Mouse (Mus musculus) lung, embryonic 16.5 days (tissue): ENCODE results near the gene Sdc3. TPM values are rescaled to one million over a fixed set of nuclear protein-coding genes. Genes with fewer than 3 reads are reported as not detected.

Experiments used
- ATAC-seq: fragments of 200-750 bp; cut with Nextera tagmentation; 2 replicates; pipeline ENCODE4 v1.8.0; 2017; ENCODE audit warnings: low read depth, mild to moderate bottlenecking, moderate library complexity
- H3K27ac ChIP-seq: fragments of 300-500 bp; sonication (generic); 2 replicates; pipeline ENCODE4 v1.5.1; 2014; ENCODE audit warnings: mild to moderate bottlenecking, control low read depth, low read length
- H3K27me3 ChIP-seq: fragments of 300-500 bp; sonication (generic); 2 replicates; pipeline ENCODE4 v1.6.1; 2014; ENCODE audit warnings: low read depth, low read length, mixed read lengths; ENCODE audit not compliant: control insufficient read depth, insufficient read depth
- H3K36me3 ChIP-seq: fragments of 300-500 bp; sonication (generic); 2 replicates; pipeline ENCODE4 v1.6.1; 2014; ENCODE audit warnings: low read length; ENCODE audit not compliant: control insufficient read depth, insufficient read depth
- H3K4me1 ChIP-seq: fragments of 300-500 bp; sonication (generic); replicated peaks from 2 replicates; pipeline ENCODE4 v1.6.1; 2014; ENCODE audit warnings: low read length, mixed read lengths; ENCODE audit not compliant: control insufficient read depth, insufficient read depth
- H3K4me2 ChIP-seq: fragments of 300-500 bp; sonication (generic); 2 replicates; pipeline ENCODE4 v1.6.1; 2014; ENCODE audit warnings: low read depth, low read length, control low read depth
- H3K4me3 ChIP-seq: fragments of 300-500 bp; sonication (generic); 2 replicates; pipeline ENCODE4 v1.5.1; 2014; ENCODE audit warnings: mild to moderate bottlenecking, low read length, control low read depth
- H3K9ac ChIP-seq: fragments of 300-500 bp; sonication (generic); 2 replicates; pipeline ENCODE4 v1.6.1; 2014; ENCODE audit warnings: low read length, control low read depth
- H3K9me3 ChIP-seq: fragments of 300-500 bp; sonication (generic); 2 replicates; pipeline ENCODE4 v1.6.1; 2016; ENCODE audit warnings: low read length; ENCODE audit not compliant: control insufficient read depth
- WGBS: fragments of 180-500 bp; shearing (Covaris S2); extraction: QIAGEN DNeasy Blood & Tissue Kit; methylation state at CpG from one replicate; pipeline ENCODE4 v1.1.7; 2014; 5-methylcytosine and 5-hydroxymethylcytosine counted together
- polyA plus RNA-seq: library from polyadenylated mRNA; unstranded; fragments of >200 nt; fragmentation: Nextera tagmentation; extraction: Ambion mirVana; gene quantifications from 2 replicates; pipeline ENCODE4 v1.2.1, GENCODE M21; 2015

Sdc3 gene
- polyA plus RNA-seq, 1 experiment from 2014 or later, result 20.1 TPM

DNA sequence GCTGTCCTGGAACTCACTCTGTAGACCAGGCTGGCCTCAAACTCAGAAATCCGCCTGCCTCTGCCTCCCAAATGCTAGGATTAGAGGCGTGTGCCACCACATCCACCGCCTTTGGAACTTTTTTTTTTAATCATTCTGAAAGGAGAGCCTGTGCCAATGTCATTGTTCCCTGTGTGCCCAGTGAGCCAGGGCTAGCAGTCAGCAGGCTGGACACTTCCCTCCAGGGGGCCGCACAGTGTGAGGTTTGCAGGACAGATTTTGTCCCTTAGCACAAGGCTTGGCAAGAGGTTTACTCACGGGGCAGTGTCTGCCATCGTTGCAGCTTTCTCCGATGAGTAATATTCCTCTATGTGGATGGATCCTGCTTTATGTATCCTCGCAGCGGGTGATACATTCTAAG, 14.4 kb downstream of the Sdc3 start:
- Histone ChIP-seq H3K4me1 (peaks cover 4% of the 10 kb centered on the region; the same call in 1 of the 2 replicates), H3K27ac (no peak overlapping the region), H3K4me3 (no peak overlapping the region), H3K4me2 (no peak overlapping the region), H3K27me3 (no peaks in the 10 kb centered on the region), H3K36me3 (no peaks in the 10 kb centered on the region), H3K9ac (no peak overlapping the region), H3K9me3 (no peaks in the 10 kb centered on the region)
- 86% methylated on average over 9 of the region's 9 CpGs for WGBS
- ATAC-seq, result no peak

DNA sequence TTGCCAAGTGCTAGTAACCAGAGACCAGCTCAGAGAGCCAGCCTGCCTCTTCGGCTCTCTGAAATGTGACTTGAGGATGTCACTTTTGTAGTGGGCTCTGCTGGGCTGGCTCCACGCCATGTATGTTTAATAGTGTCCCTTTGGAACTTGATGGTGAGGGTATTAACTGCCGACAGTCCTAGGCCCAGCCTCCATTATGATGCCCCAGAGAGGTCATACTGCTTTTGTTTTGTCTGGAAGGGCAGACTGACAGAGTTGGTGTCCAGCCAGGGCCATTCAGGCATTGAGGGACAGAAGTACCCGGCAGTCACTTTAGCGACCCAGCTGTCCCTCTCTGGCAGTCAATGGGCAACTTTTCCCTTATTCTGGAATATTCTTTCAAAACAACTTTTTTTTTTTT, 17.4 kb downstream of the Sdc3 start:
- H3K9me3 ChIP-seq, result no peaks in the 10 kb centered on the region
- H3K36me3 ChIP-seq, result no peaks in the 10 kb centered on the region
- H3K27me3 ChIP-seq, result no peaks in the 10 kb centered on the region
- no peak overlapping the region for H3K9ac ChIP-seq
- WGBS, result 52% methylated on average over 5 of the region's 5 CpGs
- 0 out of 2 replicates have a peak, but pooled peaks cover 4% of the 10 kb centered on the region for H3K4me1 ChIP-seq
- no peak overlapping the region for H3K4me3 ChIP-seq
- no peak overlapping the region for H3K27ac ChIP-seq
- no peak overlapping the region for H3K4me2 ChIP-seq
- no peak for ATAC-seq

DNA sequence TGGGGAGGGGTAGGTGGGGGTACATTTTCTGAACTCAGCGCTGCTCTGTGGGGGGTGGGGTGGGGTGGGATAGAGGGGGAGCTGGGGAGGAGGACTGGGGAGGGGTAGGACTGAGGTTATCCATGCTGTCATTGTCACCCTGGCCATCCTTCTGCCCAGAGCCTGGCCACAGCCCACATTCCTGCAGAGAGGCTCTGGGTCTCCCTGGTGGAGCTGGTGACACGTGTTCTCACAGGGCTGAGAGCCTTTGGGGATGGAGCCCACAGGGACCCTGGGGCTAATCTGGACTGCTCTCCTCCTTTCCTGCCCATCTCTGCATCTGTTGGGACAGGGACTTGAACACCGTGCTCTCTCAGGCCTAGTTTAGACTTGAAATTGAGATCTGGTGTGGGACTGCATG, 18.5 kb downstream of the Sdc3 start:
- Histone ChIP-seq H3K4me2 (no peak overlapping the region), H3K27ac (no peak overlapping the region), H3K36me3 (no peaks in the 10 kb centered on the region), H3K4me1 (0 out of 2 replicates have a peak, but pooled peaks cover 4% of the 10 kb centered on the region), H3K9ac (no peak overlapping the region), H3K9me3 (no peaks in the 10 kb centered on the region), H3K4me3 (no peak overlapping the region), H3K27me3 (no peaks in the 10 kb centered on the region)
- 56% methylated on average over 2 of the region's 3 CpGs for WGBS
- no peak for ATAC-seq

DNA sequence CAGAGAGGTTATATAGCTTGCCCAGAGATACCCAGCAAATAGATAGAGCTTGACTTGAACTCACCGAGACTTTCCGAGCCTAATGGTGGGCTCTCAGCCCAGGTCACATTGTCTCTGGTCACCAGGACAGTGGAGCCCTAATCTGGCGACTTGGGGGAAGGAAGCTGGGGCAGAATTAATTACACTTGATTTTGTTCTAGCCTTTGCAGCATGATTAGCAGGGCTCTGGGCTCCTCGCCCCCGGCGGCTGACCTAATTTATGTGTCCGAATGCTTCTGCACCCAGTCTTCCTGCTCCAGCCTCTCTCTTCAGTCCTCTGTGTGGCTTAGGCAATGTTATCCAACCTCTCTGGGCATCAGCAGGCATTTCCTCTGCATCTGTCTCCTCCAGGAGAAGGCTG, 19.0 kb downstream of the Sdc3 start:
- Histone ChIP-seq H3K4me2 (no peak overlapping the region), H3K9ac (no peak overlapping the region), H3K4me1 (0 out of 2 replicates have a peak, but pooled peaks cover 4% of the 10 kb centered on the region), H3K27me3 (no peaks in the 10 kb centered on the region), H3K27ac (no peak overlapping the region), H3K36me3 (no peaks in the 10 kb centered on the region), H3K9me3 (no peaks in the 10 kb centered on the region), H3K4me3 (no peak overlapping the region)
- 73% methylated on average over 7 of the region's 7 CpGs for WGBS
- ATAC-seq, result no peak

DNA sequence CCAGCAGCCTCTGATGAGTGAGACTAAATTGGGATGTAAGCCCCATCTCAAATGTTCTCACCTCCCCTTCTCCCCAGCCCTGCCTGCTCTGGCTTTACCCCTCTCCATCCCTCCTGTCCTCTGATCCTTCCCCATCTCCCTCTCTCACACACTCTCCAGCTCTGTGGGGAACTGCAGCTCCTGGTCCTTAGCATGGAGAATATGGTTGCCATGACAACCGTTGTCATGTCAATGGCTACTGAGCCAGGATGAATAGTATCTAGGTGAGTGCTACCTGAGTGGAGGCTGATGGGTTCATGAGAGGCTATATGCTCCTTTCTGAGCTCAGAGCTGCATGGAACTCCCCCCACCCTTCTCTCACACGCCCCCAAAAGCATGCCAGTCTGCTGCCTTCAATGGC, 21.6 kb downstream of the Sdc3 start:
- H3K27me3 ChIP-seq, result no peaks in the 10 kb centered on the region
- no peak overlapping the region for H3K4me3 ChIP-seq
- no peak overlapping the region for H3K4me2 ChIP-seq
- no peaks in the 10 kb centered on the region for H3K9me3 ChIP-seq
- no peak for ATAC-seq
- 31% methylated on average over 2 of the region's 2 CpGs for WGBS
- H3K4me1 ChIP-seq, result 0 out of 2 replicates have a peak, but pooled peaks cover 4% of the 10 kb centered on the region
- H3K27ac ChIP-seq, result no peak overlapping the region
- no peak overlapping the region for H3K9ac ChIP-seq
- no peaks in the 10 kb centered on the region for H3K36me3 ChIP-seq

DNA sequence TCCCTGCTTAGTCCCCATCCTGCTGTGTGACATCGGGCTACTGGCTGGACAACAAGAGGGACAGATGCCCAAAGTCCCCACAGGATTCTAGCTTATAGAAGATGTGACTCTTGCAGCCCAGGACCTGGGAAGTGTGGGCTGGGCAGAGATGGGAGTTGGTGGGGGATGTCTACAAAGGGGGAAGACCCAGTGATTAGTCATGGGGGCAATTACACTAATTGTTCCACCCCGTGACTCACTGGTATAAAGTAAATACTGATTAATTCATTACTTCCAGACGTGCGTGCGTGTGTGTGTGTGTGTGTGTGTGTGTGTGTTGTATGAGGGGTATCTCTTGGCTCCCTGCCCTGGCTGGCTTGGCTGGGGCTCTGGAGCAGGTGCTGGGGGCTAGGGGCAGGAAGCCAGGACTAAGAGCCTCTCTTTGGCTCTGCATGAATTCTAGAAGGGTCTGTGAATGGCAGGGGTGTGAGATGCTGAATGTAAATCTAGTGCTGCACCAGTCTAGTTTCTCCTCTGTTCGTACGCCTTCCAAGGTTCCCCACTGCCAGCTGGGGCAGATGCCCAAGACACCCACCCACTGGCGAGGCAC, 22.5 kb downstream of the Sdc3 start:
- Histone ChIP-seq H3K36me3 (no peaks in the 10 kb centered on the region), H3K9me3 (no peaks in the 10 kb centered on the region), H3K27ac (no peak overlapping the region), H3K4me3 (no peak overlapping the region), H3K27me3 (no peaks in the 10 kb centered on the region), H3K9ac (no peak overlapping the region), H3K4me1 (no peaks in the 10 kb centered on the region), H3K4me2 (no peak overlapping the region)
- no peak for ATAC-seq
- WGBS, result 62% methylated on average over 8 of the region's 8 CpGs

DNA sequence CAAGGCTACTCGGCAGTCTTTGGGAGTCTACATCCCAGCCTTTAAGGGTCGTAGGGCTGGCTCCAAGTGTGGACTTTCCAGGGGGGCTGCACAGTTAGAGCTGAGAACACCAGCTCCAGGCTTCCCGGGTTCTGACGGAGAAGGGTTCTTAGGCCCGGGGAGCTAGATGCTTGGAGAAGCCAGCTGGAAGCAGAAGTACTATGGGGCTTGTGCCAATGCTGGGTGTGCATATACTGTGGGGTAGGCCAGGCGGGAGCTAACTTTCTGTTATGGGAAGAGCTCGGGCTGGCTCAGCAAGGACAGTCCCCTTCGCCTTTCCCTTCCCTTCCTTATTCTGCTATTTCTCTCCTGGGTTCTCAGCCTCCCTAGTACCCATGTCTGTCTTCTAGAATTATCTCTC, 23.5 kb downstream of the Sdc3 start:
- Histone ChIP-seq H3K27me3 (no peaks in the 10 kb centered on the region), H3K36me3 (no peaks in the 10 kb centered on the region), H3K4me2 (no peak overlapping the region), H3K27ac (no peak overlapping the region), H3K9me3 (no peaks in the 10 kb centered on the region), H3K9ac (no peak overlapping the region), H3K4me3 (no peak overlapping the region), H3K4me1 (peaks cover 4% of the 10 kb centered on the region; the same call in 1 of the 2 replicates)
- WGBS, result 73% methylated on average over 8 of the region's 8 CpGs
- no peak for ATAC-seq

DNA sequence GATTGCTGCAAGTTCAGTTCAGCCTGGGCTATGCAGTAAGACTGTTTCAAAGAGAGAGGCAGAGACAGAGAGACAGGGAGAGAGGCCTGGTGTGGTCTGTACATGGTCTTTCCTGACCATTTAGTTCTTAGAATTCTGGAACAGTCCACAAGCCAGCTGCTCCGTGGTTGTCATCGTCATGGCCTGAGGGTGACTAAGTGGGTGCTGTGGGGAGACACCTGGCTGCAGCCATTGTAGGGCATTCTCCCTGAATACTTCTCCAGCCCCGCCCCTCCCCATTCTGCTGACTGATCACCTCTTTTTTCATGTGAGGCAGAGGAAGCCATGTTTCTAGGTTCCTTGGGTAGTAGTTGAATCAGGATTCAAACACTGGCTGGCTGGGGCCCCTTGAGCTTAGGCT, 27.5 kb downstream of the Sdc3 start:
- Histone ChIP-seq H3K27me3 (no peaks in the 10 kb centered on the region), H3K9me3 (no peaks in the 10 kb centered on the region), H3K4me2 (no peak overlapping the region), H3K27ac (no peak overlapping the region), H3K36me3 (peaks cover 2% of the 10 kb centered on the region; the same call in 1 of the 2 replicates), H3K4me1 (peaks cover 4% of the 10 kb centered on the region; the same call in 1 of the 2 replicates), H3K4me3 (no peak overlapping the region), H3K9ac (no peak overlapping the region)
- ATAC-seq, result no peak
- 81% methylated on average over 3 of the region's 3 CpGs for WGBS

DNA sequence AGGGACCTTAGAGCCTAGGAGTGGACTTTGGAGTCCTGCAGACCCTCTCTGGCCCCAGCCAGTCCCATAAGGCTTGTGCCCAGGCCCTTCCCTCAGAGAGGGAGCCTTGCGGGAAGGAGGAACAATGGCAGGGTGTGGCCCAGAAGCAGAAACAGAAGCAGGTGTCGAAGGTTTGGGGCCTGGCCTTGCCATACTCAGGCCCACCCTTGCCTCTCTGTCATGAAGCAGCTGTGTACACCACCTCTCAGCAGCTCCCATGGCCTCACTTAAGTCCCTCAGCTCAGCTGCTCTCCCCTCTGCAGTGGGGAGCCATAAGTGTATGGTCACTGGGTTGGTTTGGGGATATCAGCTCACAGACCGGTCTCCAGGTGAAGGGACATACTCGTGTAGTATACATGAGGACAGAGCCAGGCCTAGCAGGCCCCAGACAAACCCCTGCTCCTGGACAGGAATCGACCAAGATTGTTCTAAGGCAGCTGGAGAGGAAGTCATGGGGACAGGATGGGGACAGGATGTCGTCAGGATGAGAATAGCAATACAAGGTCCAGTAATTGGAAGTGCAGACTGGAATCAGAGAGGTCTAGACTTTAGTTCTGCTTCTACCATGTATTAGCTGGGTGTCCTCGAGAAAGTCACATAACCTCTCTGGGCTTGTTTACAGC, 28.4 kb downstream of the Sdc3 start:
- 66% methylated on average over 7 of the region's 7 CpGs for WGBS
- peaks cover 2% of the 10 kb centered on the region; the same call in 1 of the 2 replicates for H3K36me3 ChIP-seq
- no peak overlapping the region for H3K4me3 ChIP-seq
- peaks cover 4% of the 10 kb centered on the region; the same call in 1 of the 2 replicates for H3K4me1 ChIP-seq
- H3K9me3 ChIP-seq, result no peaks in the 10 kb centered on the region
- peak; percentile 50; the same call in 1 of the 2 replicates for ATAC-seq
- H3K27me3 ChIP-seq, result no peaks in the 10 kb centered on the region
- no peak overlapping the region for H3K4me2 ChIP-seq
- H3K9ac ChIP-seq, result no peak overlapping the region
- H3K27ac ChIP-seq, result 0 out of 2 replicates have a peak overlapping the region, but pooled peaks have one; percentile 13
